Mouse (Mus musculus) naive thymus-derived CD4-positive, alpha-beta T cell, adult 2 months (primary cell): ENCODE measurements around the gene Axin1.

Experiments
- DNase-seq: peaks from one replicate; pipeline ENCODE4 v3.0.0-alpha.2; 2011; ENCODE audit warnings: low read depth

Gene Axin1

DNA sequence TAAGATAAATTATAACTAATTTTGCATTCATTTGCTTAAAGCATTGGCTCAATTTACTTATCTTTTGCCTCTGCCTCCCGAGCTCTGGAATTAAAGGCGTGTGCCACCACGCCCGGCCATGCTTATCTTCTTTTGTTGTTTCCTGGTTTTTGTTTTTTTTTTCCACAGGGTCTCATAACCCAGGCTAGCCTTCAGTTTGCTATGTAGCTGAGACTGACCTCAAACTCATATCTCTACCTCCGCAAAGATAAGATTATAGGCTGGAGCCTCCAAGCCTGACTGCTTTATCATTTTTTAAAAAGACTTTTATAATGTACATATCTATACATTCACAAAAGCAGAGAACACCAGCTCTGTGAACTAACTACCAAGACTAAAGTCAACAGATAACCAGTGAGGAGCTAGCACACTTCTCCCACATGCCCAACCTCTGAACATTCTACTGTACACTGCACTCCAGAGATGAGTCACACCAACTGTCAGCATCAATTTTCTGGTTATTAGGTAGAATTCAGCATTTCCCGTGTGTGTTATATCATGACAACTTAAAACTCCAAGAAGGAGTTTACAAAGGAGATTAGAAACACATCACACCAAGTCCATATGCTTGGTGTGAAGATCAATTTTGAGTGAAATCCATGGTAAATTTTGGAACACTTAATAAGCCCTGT lies 101.8 kb downstream of the Axin1 start:
- no peak for DNase-seq

DNA sequence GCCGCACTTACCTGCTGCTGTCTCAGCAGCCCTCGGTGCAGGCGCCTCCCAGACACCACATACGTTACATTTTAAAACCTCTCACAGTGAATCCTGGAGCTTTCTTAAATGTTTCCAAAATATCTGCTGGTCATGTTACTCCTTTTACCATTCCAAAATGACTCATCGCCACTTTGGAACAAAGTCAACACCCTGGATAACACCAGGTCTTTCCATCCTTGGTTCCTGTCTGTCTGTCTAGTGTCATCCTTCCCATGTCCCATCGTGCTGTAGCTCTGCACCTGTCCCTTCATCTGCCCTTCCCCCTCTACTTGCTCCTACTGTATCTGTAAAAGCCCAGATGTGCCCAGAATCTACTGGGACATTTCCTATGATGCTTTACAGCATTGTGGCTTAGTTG lies 102.5 kb downstream of the Axin1 start:
- DNase-seq, result no peak

DNA sequence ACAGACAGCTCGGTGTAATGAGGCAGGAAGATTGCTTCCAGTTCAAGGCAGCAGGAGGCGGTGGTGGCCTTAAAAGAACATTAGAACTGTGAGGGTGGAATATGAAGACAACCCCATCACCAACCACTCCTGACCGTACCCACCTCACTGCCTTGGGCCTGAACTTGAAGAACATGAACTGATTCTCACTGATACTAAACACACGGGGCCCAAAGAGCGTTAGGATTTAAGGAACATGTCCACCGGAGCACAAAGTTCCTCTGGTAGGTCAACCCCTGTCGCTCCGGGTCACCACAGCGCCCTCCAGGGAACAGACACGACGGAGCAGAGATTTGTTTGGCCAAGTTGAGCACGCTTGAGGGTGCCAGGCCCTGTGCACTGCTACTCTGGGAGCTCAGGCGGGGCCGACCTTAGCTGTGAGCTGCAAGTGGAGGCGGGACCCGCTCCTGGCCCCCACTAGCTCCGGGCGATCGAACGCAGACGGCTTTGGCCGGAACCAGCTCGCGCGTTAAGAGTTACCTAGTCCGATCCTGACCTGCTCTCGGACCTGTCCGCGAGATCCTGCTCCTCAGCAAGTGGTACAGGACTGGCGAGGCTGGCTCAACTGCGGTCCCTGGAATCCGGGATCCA lies 105.1 kb downstream of the Axin1 start:
- peak; percentile 83 for DNase-seq

DNA sequence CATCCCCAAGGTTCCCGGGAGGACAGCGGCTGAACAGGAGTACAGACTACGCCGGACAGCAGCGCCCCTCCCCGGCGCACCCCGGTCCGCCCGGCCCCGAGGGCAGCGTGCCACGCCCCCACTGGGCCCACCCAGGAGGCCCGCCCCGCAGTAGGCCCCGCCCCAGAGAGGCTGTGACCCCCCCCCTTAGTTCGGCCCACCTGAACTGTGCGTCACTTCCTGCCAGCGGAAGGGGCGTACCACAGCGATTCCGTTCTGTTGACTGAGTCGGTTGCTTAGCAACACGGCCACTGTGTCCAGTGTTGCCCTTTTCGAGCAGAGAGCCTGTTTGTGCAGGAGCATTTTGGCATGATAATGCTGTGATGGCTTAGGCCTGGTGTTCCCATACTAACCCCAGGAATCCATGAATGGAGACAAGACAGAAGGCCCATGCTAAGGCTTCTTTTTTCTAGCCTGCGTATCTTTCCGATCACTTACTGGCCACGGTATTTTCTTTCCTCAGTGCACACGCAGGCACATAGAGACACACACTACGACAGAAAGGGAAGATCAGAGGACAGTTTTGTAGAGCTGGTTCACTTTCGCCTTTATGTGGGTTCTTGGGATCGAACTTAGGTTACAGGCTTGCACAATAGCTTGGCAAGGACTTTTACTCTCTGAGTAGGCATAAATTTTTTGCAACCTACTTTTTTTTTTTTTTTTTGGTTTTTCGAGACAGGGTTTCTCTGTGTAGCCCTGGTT lies 105.8 kb downstream of the Axin1 start, which contains the start of gene Fam234a:
Gene Fam234a (minus strand): TSS at position 142 of the 741 bp plus-strand sequence.
- peak; percentile 96 for DNase-seq
